Mouse (Mus musculus): ENCODE data around the gene Apol9a. TPM values are rescaled to one million over a fixed set of nuclear protein-coding genes. Genes with fewer than 3 reads are reported as not detected.

Apol9a gene
- polyA plus RNA-seq, 1 experiment from 2014 or later, result 0.34 TPM

DNA sequence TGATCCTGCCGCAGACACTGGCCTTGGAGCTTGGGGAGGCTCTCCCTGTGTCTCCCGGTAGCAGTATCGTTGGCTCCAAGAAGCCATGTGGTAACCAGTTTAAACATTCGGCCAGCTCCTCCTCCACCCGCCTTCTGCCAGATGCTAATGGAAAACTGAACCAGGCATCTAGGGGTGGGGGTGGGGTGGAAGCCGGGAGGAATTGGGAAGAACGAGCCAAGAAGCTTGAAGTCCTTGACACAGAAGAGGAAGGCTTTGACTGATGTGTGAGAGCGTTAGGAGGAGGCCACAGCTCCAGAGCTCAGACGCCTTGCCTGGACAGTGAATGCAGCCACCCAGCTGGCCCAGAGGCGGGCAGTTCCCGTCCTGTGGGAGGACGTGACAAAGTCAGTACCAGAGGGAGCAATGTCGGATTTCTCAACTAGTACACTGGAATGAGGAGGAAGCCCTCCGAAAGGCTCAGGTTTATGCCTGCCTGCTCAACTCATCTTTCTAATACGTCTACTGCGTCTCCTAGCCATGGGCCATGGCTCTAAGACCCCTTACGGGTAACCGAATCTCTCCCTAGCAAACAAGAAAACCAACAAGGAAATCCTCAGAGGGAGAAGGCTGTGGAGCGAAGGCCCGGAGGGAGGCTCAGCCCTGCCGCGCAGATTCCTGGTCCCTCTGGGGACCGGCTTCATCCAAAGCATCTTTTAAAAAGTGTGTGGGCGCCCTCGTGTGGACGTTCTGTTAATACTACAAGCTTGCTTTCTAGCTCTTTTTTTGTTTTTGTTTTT lies 44.0 kb downstream of the Apol9a start:
- Histone ChIP-seq H3K4me1 (ENCODE audit: insufficient read depth) (peaks cover 7% of the 10 kb centered on the region), H3K4me3 (ENCODE audit: low read depth, low read length) (peak overlapping the region; percentile 3; the same call in 1 of the 2 replicates), H3K27me3 (ENCODE audit: insufficient read depth, low read length) (no peaks in the 10 kb centered on the region), H3K9ac (replicated peaks) (no peak overlapping the region), H3K27ac (ENCODE audit: low read depth) (peak overlapping the region; percentile 35), H3K9me3 (ENCODE audit: low read length) (no peaks in the 10 kb centered on the region), H3K36me3 (replicated peaks; ENCODE audit: insufficient read depth, low read length) (no peaks in the 10 kb centered on the region), H3K4me2 (ENCODE audit: low read depth, low read length) (peak overlapping the region; percentile 42)
- TF ChIP-seq EP300 (IDR thresholded peaks at IDR 0.05; ENCODE audit: low read depth) (no peak), CTCF (IDR thresholded peaks at IDR 0.05; ENCODE audit: low read depth) (peak; percentile 65)
- 7% methylated on average over 26 of the region's 26 CpGs for WGBS (ENCODE audit: insufficient replicate concordance)
- ATAC-seq (peak; percentile 60), DNase-seq (peak; percentile 76)

- Histone ChIP-seq H3K27me3 (ENCODE audit: insufficient read depth, low read length) (no peaks in the 10 kb centered on the region), H3K36me3 (replicated peaks; ENCODE audit: insufficient read depth, low read length) (no peaks in the 10 kb centered on the region), H3K27ac (ENCODE audit: low read depth) (no peak overlapping the region), H3K9ac (replicated peaks) (no peak overlapping the region), H3K9me3 (ENCODE audit: low read length) (no peaks in the 10 kb centered on the region), H3K4me3 (ENCODE audit: low read depth, low read length) (no peak overlapping the region), H3K4me1 (ENCODE audit: insufficient read depth) (peaks cover 7% of the 10 kb centered on the region), H3K4me2 (ENCODE audit: low read depth, low read length) (no peak overlapping the region)
- no peak for TF ChIP-seq CTCF (IDR thresholded peaks at IDR 0.05; ENCODE audit: low read depth)
- no peak for TF ChIP-seq EP300 (IDR thresholded peaks at IDR 0.05; ENCODE audit: low read depth)
- DNase-seq (no peak), ATAC-seq (no peak)
- WGBS (ENCODE audit: insufficient replicate concordance), result 58% methylated on average over 9 of the region's 9 CpGs
Measured at GRCm38 (mm10) chr15:77365700-77366570, 45.0 kb downstream of the Apol9a start.

- Histone ChIP-seq H3K9me3 (ENCODE audit: low read length) (no peaks in the 10 kb centered on the region), H3K36me3 (replicated peaks; ENCODE audit: insufficient read depth, low read length) (no peaks in the 10 kb centered on the region), H3K4me3 (ENCODE audit: low read depth, low read length) (no peak overlapping the region), H3K9ac (replicated peaks) (no peak overlapping the region), H3K27me3 (ENCODE audit: insufficient read depth, low read length) (no peaks in the 10 kb centered on the region), H3K4me2 (ENCODE audit: low read depth, low read length) (no peak overlapping the region), H3K27ac (ENCODE audit: low read depth) (no peak overlapping the region), H3K4me1 (ENCODE audit: insufficient read depth) (peaks cover 7% of the 10 kb centered on the region)
- no peak for ATAC-seq
- 66% methylated on average over 3 of the region's 3 CpGs for WGBS (ENCODE audit: insufficient replicate concordance)
- TF ChIP-seq CTCF (IDR thresholded peaks at IDR 0.05; ENCODE audit: low read depth) (no peak), EP300 (IDR thresholded peaks at IDR 0.05; ENCODE audit: low read depth) (no peak)
- DNase-seq, result no peak
Measured at GRCm38 (mm10) chr15:77364026-77364425, 46.9 kb downstream of the Apol9a start.

DNA sequence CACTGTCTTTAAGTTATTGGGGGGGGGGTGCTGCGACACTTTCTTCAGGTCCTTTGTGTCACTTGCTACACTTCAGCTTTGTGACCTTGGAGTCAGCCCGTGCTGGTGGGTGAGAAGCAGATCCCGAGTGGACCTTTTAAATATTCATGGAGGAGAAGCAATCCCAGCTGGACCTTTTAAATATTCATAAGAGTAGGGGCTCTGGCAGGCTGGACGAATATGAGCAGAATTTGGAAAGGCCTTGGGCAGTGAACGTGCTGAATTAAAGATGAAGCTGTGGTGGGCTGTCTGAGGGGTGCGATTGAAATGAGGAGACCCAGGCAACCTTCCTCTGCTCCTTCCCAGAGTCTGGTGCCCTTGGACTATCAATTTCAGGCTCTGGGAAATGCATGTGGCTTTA lies 47.4 kb downstream of the Apol9a start:
- Histone ChIP-seq H3K9me3 (ENCODE audit: low read length) (no peaks in the 10 kb centered on the region), H3K4me1 (ENCODE audit: insufficient read depth) (peaks cover 7% of the 10 kb centered on the region), H3K27me3 (ENCODE audit: insufficient read depth, low read length) (no peaks in the 10 kb centered on the region), H3K36me3 (replicated peaks; ENCODE audit: insufficient read depth, low read length) (no peaks in the 10 kb centered on the region), H3K9ac (replicated peaks) (no peak overlapping the region), H3K27ac (ENCODE audit: low read depth) (no peak overlapping the region), H3K4me3 (ENCODE audit: low read depth, low read length) (no peak overlapping the region), H3K4me2 (ENCODE audit: low read depth, low read length) (no peak overlapping the region)
- ATAC-seq (no peak), DNase-seq (no peak)
- TF ChIP-seq EP300 (IDR thresholded peaks at IDR 0.05; ENCODE audit: low read depth), result no peak
- TF ChIP-seq CTCF (IDR thresholded peaks at IDR 0.05; ENCODE audit: low read depth), result no peak
- 62% methylated on average over 6 of the region's 6 CpGs for whole genome bisulfite sequencing (ENCODE audit: insufficient replicate concordance)

- Histone ChIP-seq H3K36me3 (replicated peaks; ENCODE audit: insufficient read depth, low read length) (no peaks in the 10 kb centered on the region), H3K9me3 (ENCODE audit: low read length) (no peaks in the 10 kb centered on the region), H3K4me2 (ENCODE audit: low read depth, low read length) (no peak overlapping the region), H3K4me1 (ENCODE audit: insufficient read depth) (peaks cover 7% of the 10 kb centered on the region), H3K4me3 (ENCODE audit: low read depth, low read length) (no peak overlapping the region), H3K27me3 (ENCODE audit: insufficient read depth, low read length) (no peaks in the 10 kb centered on the region), H3K9ac (replicated peaks) (no peak overlapping the region), H3K27ac (ENCODE audit: low read depth) (no peak overlapping the region)
- WGBS (ENCODE audit: insufficient replicate concordance), result 38% methylated on average over 5 of the region's 5 CpGs
- TF ChIP-seq CTCF (IDR thresholded peaks at IDR 0.05; ENCODE audit: low read depth), result no peak
- no peak for TF ChIP-seq EP300 (IDR thresholded peaks at IDR 0.05; ENCODE audit: low read depth)
- DNase-seq, result no peak
- ATAC-seq, result no peak
Measured at GRCm38 (mm10) chr15:77362952-77363351, 48.0 kb downstream of the Apol9a start.

DNA sequence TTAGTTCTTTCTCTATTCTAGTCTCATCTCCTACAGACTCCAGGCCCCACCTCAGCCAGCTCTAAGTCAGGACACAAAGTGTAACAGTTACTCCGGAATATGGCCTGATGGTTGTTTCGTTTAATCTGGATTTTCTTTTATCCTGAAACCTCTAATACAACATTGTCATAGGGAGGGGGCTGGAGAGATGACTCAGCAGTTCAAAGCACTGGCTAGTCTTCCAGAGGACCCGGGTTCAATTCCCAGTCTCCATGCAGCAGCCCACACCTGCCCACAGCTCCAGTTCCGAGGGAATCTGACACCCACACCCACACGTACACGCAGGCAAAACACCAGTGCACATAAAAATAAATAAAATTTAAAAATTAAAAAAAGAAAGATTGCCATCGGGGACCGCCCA lies 51.0 kb downstream of the Apol9a start:
- H3K9ac ChIP-seq (replicated peaks), result no peak overlapping the region
- 80% methylated on average over 8 of the region's 8 CpGs for WGBS (ENCODE audit: insufficient replicate concordance)
- H3K4me3 ChIP-seq (ENCODE audit: low read depth, low read length), result no peak overlapping the region
- no peaks in the 10 kb centered on the region for H3K9me3 ChIP-seq (ENCODE audit: low read length)
- H3K4me2 ChIP-seq (ENCODE audit: low read depth, low read length), result no peak overlapping the region
- DNase-seq (no peak), ATAC-seq (no peak)
- no peaks in the 10 kb centered on the region for H3K27me3 ChIP-seq (ENCODE audit: insufficient read depth, low read length)
- no peaks in the 10 kb centered on the region for H3K36me3 ChIP-seq (replicated peaks; ENCODE audit: insufficient read depth, low read length)
- H3K4me1 ChIP-seq (ENCODE audit: insufficient read depth), result 0 out of 2 replicates have a peak, but pooled peaks cover under 1% of the 10 kb centered on the region
- H3K27ac ChIP-seq (ENCODE audit: low read depth), result no peak overlapping the region
- TF ChIP-seq EP300 (IDR thresholded peaks at IDR 0.05; ENCODE audit: low read depth) (no peak), CTCF (IDR thresholded peaks at IDR 0.05; ENCODE audit: low read depth) (no peak)

Measured in liver, postnatal 0 days (tissue).